Mouse (Mus musculus): ENCODE measurements around the gene Clip2.

- TF ChIP-seq CTCF (IDR thresholded peaks at IDR 0.05; ENCODE audit: insufficient read depth, low read depth, low read length) (no peak), POLR2A (IDR thresholded peaks at IDR 0.05; ENCODE audit: insufficient read depth, low read depth, low read length) (no peak)
Measured at GRCm38 (mm10) chr5:134455186-134455895, 96.9 kb downstream of the Clip2 start.
